Comparison of ENCODE assay signal across 9 mouse cellular contexts in genomic region chr7:110865038-110865437, GRCm38 (mm10). TPM values are rescaled to one million over a fixed set of nuclear protein-coding genes. Genes with fewer than 3 reads are reported as not detected.
DNase-seq lines count a peak whose midpoint lies in the region; ATAC-seq and TF ChIP-seq lines count a peak whose summit lies in the region.
"Had no signal": no experiment of that assay in that cellular context is flagged by ENCODE, and none has a peak within 500 bp of the region (broad histone marks: within the 10 kb centered on the region; RNA-seq: fewer than 3 reads in every experiment).

No protein-coding gene starts in this region.

- TF ChIP-seq POLR2A in limb, embryonic 14.5 days (IDR thresholded peaks at IDR 0.05; ENCODE audit: borderline replicate concordance, extremely low read depth, insufficient read depth, insufficient read length) = no peak

- no peak for TF ChIP-seq CTCF in lung, embryonic 14.5 days (IDR thresholded peaks at IDR 0.05; ENCODE audit: low read depth)

- peak; percentile 75 for ATAC-seq in lung, embryonic 14.5 days (ENCODE audit: insufficient read depth)
- peak; percentile 82 for ATAC-seq in limb, embryonic 14.5 days (ENCODE audit: low FRiP score, low read depth)
- peak; percentile 25; the same call in 1 of the 2 replicates for ATAC-seq in stomach, embryonic 14.5 days (ENCODE audit: insufficient number of reproducible peaks, insufficient read depth, low FRiP score, low read depth)
- ATAC-seq in monocyte, adult 5-6 weeks (replicated peaks; ENCODE audit: insufficient number of reproducible peaks, low FRiP score, low TSS enrichment, poor library complexity, severe bottlenecking) = no peak

- H3K36me3 ChIP-seq in lung, embryonic 14.5 days (ENCODE audit: insufficient read depth) = 0 out of 2 replicates have a peak, but pooled peaks cover 8% of the 10 kb centered on the region
- H3K36me3 ChIP-seq in limb, embryonic 14.5 days (ENCODE audit: control insufficient read depth, insufficient read depth, low read length) = no peaks in the 10 kb centered on the region
- H3K36me3 ChIP-seq in stomach, embryonic 14.5 days (ENCODE audit: control insufficient read depth, insufficient read depth, low read length) = 0 out of 2 replicates have a peak, but pooled peaks cover 4% of the 10 kb centered on the region

- WGBS in lung, embryonic 14.5 days = 11% methylated on average over 10 of the region's 10 CpGs
- 28% methylated on average over 10 of the region's 10 CpGs for WGBS in limb, embryonic 14.5 days
- WGBS in stomach, embryonic 14.5 days = 21% methylated on average over 10 of the region's 10 CpGs

- H3K4me2 ChIP-seq in lung, embryonic 14.5 days = peak overlapping the region; percentile 45
- H3K4me2 ChIP-seq in limb, embryonic 14.5 days (replicated peaks; ENCODE audit: low read depth, low read length, severe bottlenecking) = no peak overlapping the region
- H3K4me2 ChIP-seq in stomach, embryonic 14.5 days (replicated peaks; ENCODE audit: low read depth, low read length) = no peak overlapping the region

- H3K9me3 ChIP-seq in lung, embryonic 14.5 days (ENCODE audit: low read depth, low read length) = no peaks in the 10 kb centered on the region
- no peaks in the 10 kb centered on the region for H3K9me3 ChIP-seq in limb, embryonic 14.5 days (ENCODE audit: control insufficient read depth, low read length)
- no peaks in the 10 kb centered on the region for H3K9me3 ChIP-seq in stomach, embryonic 14.5 days (ENCODE audit: control insufficient read depth, low read depth, low read length)

- H3K27me3 ChIP-seq in lung, embryonic 14.5 days (ENCODE audit: insufficient read depth, low read length) = no peaks in the 10 kb centered on the region
- H3K27me3 ChIP-seq in limb, embryonic 14.5 days (ENCODE audit: control insufficient read depth, insufficient read depth, low read length) = no peaks in the 10 kb centered on the region
- no peaks in the 10 kb centered on the region for H3K27me3 ChIP-seq in stomach, embryonic 14.5 days (ENCODE audit: control insufficient read depth, insufficient read depth, low read length)

- peak overlapping the region; percentile 72 for H3K27ac ChIP-seq in lung, embryonic 14.5 days (ENCODE audit: low read depth)
- H3K27ac ChIP-seq in limb, embryonic 14.5 days (replicated peaks; ENCODE audit: low read depth, low read length) = no peak overlapping the region
- no peak overlapping the region for H3K27ac ChIP-seq in stomach, embryonic 14.5 days (ENCODE audit: low read length)

- H3K4me3 ChIP-seq in lung, embryonic 14.5 days (ENCODE audit: low read depth, low read length) = no peak overlapping the region
- H3K4me3 ChIP-seq in limb, embryonic 14.5 days (replicated peaks; ENCODE audit: low read length) = no peak overlapping the region
- no peak overlapping the region for H3K4me3 ChIP-seq in stomach, embryonic 14.5 days (ENCODE audit: low read depth, low read length)

- no peak overlapping the region; the same call in 1 of the 2 replicates for H3K9ac ChIP-seq in lung, embryonic 14.5 days
- no peak overlapping the region for H3K9ac ChIP-seq in limb, embryonic 14.5 days (ENCODE audit: low read depth, low read length, severe bottlenecking)
- no peak overlapping the region for H3K9ac ChIP-seq in stomach, embryonic 14.5 days (replicated peaks; ENCODE audit: low read depth, low read length)

- peak; percentile 67 for DNase-seq in lung, embryonic 14.5 days
- DNase-seq in lung, postnatal 25 days (ENCODE audit: low spot score) = no peak
- peak; percentile 25 for DNase-seq in heart, postnatal 4 days
- DNase-seq in limb, embryonic 14.5 days (ENCODE audit: low spot score) = peak; percentile 51
- no peak for DNase-seq in gastrocnemius, adult 8-10 months (ENCODE audit: low spot score in 2 of 2)
- no peak for DNase-seq in thymus, adult 18-20 months
- DNase-seq: cerebellum, adult 2 months had no signal

- peaks cover 9% of the 10 kb centered on the region; the same call in 1 of the 2 replicates for H3K4me1 ChIP-seq in lung, embryonic 14.5 days (ENCODE audit: insufficient read depth)
- no peaks in the 10 kb centered on the region for H3K4me1 ChIP-seq in limb, embryonic 14.5 days (ENCODE audit: control insufficient read depth, insufficient read depth, low read length)
- peaks cover 6% of the 10 kb centered on the region; the same call in 1 of the 2 replicates for H3K4me1 ChIP-seq in stomach, embryonic 14.5 days (ENCODE audit: control insufficient read depth, insufficient read depth, low read length)

RNA-seq across cellular contexts. Expression of gene Lyve1, which starts 2.0 kb away (rescaled TPM):
- 33.8 and 37.6 TPM in 2 replicates for polyA plus RNA-seq in lung, embryonic 14.5 days (2014; fragmentation: Nextera tagmentation; extraction: Ambion mirVana)
- total RNA-seq in heart, postnatal 4 days (2021) = 10 to 100 TPM in 1 of 2 experiments, 1 to 10 TPM in 1; 9.0 to 10.2 TPM
- 9.7 and 10.6 TPM in 2 replicates for polyA plus RNA-seq in limb, embryonic 14.5 days (2012; rRNA removed)
- 5.1 and 10.2 TPM in 2 replicates for polyA plus RNA-seq in limb, embryonic 14.5 days (2014; fragmentation: Nextera tagmentation; extraction: Ambion mirVana)
- 5.6 and 9.5 TPM in 2 replicates for polyA plus RNA-seq in stomach, embryonic 14.5 days (2014; fragmentation: Nextera tagmentation; extraction: Ambion mirVana)
- not detected in 3 replicates for total RNA-seq in monocyte, adult 5-6 weeks (2017)
- total RNA-seq in gastrocnemius, adult 8-10 months (2022) = 1 to 10 TPM; 1.1 to 6.6 (median 3.2) TPM

RNA-seq across cellular contexts. Expression of gene Rnf141, which starts 20.8 kb away (rescaled TPM):
- polyA plus RNA-seq in lung, embryonic 14.5 days (2014; fragmentation: Nextera tagmentation; extraction: Ambion mirVana) = 37.1 and 39.1 TPM in 2 replicates
- total RNA-seq in heart, postnatal 4 days (2021) = 10 to 100 TPM; 51.9 to 57.6 TPM
- 19.4 and 22.0 TPM in 2 replicates for polyA plus RNA-seq in limb, embryonic 14.5 days (2012; rRNA removed)
- polyA plus RNA-seq in limb, embryonic 14.5 days (2014; fragmentation: Nextera tagmentation; extraction: Ambion mirVana) = 21.6 and 22.3 TPM in 2 replicates
- polyA plus RNA-seq in stomach, embryonic 14.5 days (2014; fragmentation: Nextera tagmentation; extraction: Ambion mirVana) = 41.0 and 48.1 TPM in 2 replicates
- total RNA-seq in monocyte, adult 5-6 weeks (2017) = 19.8 to 50.6 TPM (median 21.2 TPM) in 3 replicates
- 10 to 100 TPM; 19.8 to 25.9 (median 23.2) TPM for total RNA-seq in gastrocnemius, adult 8-10 months (2022)

Comparison
In these comparisons a context has a peak if more than half of its experiments do, and no peak if none do; other contexts are left out.
1. DNase-seq: peak in lung, embryonic 14.5 days (single experiment), heart, postnatal 4 days (single experiment) and limb, embryonic 14.5 days (single experiment); none in lung, postnatal 25 days (single experiment), gastrocnemius, adult 8-10 months (0 of 2) and thymus, adult 18-20 months (0 of 2).